Mouse (Mus musculus) 3134 (cell line): ENCODE results near the gene Panx2.

ENCODE experiments used
- DNase-seq: peaks from one replicate; pipeline ENCODE4 v3.0.0-alpha.2; 2011; ENCODE audit warnings: low spot score; ENCODE audit not compliant: insufficient read length; ENCODE audit errors: extremely low read depth

Panx2 gene

GRCm38 (mm10) chr15:89059161-89059931 lies at the start of gene Panx2:
Panx2 (plus strand) TSS chr15:89059734.
- DNase-seq: no peak

- no peak for DNase-seq
Measured at GRCm38 (mm10) chr15:89016722-89017121, 42.8 kb upstream of the Panx2 start.

DNA sequence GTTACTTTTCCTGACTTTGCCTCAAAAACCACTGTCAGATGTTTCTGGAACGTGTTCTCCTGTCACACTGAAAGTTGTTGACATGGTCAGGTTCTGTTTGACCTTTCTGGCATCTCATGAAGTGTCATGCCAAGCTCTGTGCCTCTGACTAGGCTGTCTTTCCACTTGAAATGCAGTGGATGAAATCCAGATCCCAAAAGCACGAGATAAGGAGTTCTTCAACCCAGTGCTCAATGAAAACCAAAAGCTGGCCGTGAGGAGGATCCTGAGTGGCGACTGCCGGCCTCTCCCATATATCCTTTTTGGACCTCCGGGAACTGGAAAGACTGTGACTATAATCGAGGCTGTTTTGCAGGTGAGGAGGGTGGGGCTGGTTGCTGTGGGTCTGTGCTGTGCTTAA lies 39.4 kb upstream of the Panx2 start:
- DNase-seq: no peak

DNA sequence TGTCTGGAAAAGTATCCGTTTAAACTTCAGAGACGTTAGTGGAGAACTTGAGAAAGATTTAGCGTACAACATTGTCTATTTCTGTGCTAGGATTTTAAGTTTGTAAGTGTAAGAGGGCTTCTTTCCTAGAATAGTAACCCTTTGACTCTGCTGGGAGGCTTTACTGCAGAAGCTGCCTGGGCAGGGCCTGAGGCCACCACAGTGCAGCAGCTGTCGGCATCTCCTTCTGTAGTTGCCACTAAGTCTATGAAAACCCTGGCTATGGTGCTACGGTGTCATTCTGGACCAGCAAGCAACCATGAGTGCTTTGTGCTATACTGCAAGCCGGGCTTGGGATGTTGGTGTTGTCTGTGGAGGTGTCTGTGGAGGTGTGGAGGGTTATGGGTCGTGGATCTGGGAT lies 39.0 kb upstream of the Panx2 start:
- DNase-seq: no peak

GRCm38 (mm10) chr15:89044381-89044780 lies 15.2 kb upstream of the Panx2 start:
- DNase-seq: no peak

DNA sequence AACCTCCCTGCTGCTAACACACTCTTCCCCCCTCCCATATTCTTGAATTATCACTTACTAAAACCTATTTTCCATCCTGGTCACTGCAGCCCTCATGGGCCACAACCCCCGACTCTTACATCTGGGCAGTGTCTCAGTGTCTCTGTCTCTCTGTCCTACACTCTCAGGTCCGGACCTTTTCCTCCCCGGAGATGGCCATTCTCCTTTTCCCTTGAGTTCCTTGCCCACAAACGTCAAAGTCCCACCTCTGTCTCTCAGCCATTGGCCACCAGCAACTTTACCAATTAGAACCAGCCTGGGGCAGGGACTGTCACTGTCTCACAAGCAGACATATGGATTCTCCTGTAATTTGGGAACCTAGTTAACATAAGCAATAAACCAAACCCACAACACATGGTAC lies 13.2 kb upstream of the Panx2 start:
- DNase-seq: no peak

GRCm38 (mm10) chr15:89054666-89055065 lies 4.9 kb upstream of the Panx2 start:
- no peak for DNase-seq

GRCm38 (mm10) chr15:89058736-89059135 lies 798 bp upstream of the Panx2 start:
- DNase-seq: no peak

DNA sequence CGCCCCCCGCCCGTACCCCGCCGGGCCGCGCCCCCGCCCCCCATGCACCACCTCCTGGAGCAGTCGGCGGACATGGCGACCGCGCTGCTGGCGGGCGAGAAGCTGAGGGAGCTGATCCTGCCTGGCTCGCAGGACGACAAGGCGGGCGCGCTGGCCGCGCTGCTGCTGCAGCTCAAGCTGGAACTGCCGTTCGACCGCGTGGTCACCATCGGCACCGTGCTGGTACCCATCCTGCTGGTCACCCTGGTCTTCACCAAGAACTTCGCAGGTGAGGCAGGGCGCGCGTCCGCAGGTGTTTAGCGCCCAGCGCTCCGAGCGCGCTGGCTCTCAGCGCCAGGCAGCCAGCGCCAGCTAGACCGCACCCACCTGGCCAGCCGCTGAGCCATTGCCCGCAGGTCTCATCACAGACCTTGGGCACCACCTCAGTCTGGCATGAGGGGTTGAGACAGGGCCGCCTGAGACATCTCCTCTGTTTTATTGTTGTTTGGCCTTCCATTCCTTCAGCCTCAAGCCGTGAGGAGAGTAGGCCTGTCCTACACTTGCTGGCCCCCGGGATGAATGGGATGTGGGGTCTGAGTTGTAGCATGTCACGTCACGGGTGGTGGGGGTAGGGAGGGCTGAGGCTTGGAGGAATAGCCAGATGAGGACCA lies 623 bp downstream of the Panx2 start:
- no peak for DNase-seq

GRCm38 (mm10) chr15:89060811-89061460 lies 1.4 kb downstream of the Panx2 start:
- no peak for DNase-seq

DNA sequence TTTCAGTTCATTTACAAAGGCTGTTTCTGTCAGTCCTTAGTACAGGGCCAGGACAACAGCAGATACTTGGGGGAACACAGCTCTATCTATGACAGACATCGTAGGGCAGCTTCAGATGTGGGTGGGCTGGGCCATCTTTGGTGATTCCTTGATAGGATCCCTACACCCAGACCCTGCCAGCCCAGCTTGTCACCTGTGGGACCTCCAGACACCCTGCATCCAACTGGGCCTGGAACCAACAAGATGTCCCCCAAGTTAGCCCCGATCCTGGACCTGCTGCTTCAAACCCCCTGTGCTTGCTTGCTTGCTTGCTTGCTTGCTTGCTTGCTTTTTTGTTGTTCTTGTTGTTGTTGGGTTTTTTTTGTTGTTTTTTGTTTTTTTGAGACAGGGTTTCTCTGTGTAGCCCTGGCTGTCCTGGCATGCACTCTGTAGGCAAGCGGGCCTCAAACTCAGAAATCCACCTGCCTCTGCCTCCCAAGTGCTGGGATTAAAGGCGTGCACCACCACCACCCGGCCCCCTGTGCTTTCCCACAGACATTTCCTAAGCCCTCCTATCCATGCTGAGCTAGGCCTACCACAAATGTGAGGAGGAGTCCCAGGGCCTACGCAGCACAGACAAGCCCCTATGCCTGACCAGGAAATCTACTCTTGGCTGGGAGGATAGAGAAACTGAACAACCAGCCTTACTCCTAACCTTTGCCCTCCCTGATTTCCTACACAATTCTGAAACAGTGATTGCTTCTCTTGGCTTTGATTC lies 2.4 kb downstream of the Panx2 start:
- no peak for DNase-seq

DNA sequence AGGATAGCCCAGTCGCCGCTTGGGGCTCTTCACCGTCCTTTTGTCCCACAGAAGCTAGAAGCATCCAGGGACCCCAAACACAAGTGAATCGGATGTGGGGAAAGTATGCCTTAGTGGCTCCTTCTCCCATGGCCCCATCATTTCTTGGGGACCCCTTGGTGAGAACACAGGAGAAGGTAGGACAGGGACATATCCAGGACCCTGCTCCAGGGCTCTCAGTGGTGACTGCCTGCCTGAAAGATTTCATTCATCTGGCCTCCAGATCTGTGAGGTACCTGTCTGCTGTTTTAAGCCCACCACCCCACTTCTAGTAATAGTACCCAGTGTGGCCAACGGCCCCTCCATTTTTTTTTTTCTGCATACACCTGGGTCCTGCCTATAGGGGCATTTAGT lies 3.0 kb downstream of the Panx2 start:
- DNase-seq: no peak

- DNase-seq: no peak
Measured at GRCm38 (mm10) chr15:89063001-89063400, 3.5 kb downstream of the Panx2 start.

DNA sequence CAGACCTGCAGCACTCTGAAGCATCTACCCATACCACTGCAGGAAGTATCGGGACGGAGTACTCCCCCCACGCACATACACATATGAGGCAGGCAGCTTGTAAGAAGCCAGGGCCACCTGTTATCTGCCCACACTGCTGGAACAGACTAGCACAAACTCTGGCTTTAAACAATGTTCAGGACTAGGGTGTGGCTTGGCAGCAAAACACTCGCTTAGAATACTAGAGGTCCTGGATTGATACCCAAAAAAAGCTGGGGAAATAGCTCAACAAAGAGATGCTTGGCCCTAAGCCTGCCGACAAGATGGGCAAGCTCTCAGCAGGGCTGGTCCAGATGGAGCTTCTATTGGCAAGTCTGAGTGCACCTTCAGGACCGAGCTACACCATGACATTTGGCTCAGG lies 4.0 kb downstream of the Panx2 start:
- no peak for DNase-seq

GRCm38 (mm10) chr15:89064891-89065290 lies 5.4 kb downstream of the Panx2 start:
- DNase-seq: no peak

GRCm38 (mm10) chr15:89067609-89068008 lies 8.1 kb downstream of the Panx2 start:
- no peak for DNase-seq

- DNase-seq: no peak
Measured at GRCm38 (mm10) chr15:89068226-89068625, 8.7 kb downstream of the Panx2 start.

GRCm38 (mm10) chr15:89069336-89069840 lies 9.9 kb downstream of the Panx2 start:
- no peak for DNase-seq

- DNase-seq: no peak
Measured at GRCm38 (mm10) chr15:89070606-89071005, 11.1 kb downstream of the Panx2 start.

GRCm38 (mm10) chr15:89073993-89074603 lies 14.6 kb downstream of the Panx2 start:
- DNase-seq: no peak
